Mouse (Mus musculus): ENCODE data around the gene Susd1. TPM values are rescaled to one million over a fixed set of nuclear protein-coding genes. Genes with fewer than 3 reads are reported as not detected.

The Susd1 gene
- total RNA-seq, 2 experiments from 2014 or later = 7.1 to 7.5 TPM

- no peak for DNase-seq (ENCODE audit: extremely low spot score in 1 of 2, low spot score in 2 of 2)
- intact Hi-C loops (cut with DNase I) = no loop called here
- Histone ChIP-seq H3K4me3 (no peak overlapping the region), H3K27ac (no peak overlapping the region)
- no peak for TF ChIP-seq CTCF (IDR thresholded peaks at IDR 0.05)
Measured at GRCm38 (mm10) chr4:59374271-59374938, 64.0 kb downstream of the Susd1 start.

GRCm38 (mm10) chr4:59372546-59373157, 65.8 kb downstream of the Susd1 start:
- no peak for DNase-seq (ENCODE audit: extremely low spot score in 1 of 2, low spot score in 2 of 2)
- no peak for TF ChIP-seq CTCF (IDR thresholded peaks at IDR 0.05)
- Histone ChIP-seq H3K4me3 (no peak overlapping the region), H3K27ac (peak overlapping the region; percentile 33)
- intact Hi-C loops (cut with DNase I) = no loop called here

- peak in 1 of 2 experiments; percentile 32 for DNase-seq (ENCODE audit: extremely low spot score in 1 of 2, low spot score in 2 of 2)
Measured at GRCm38 (mm10) chr4:59371910-59372309, 66.5 kb downstream of the Susd1 start.

GRCm38 (mm10) chr4:59369941-59370340, 68.5 kb downstream of the Susd1 start:
- peak in 1 of 2 experiments; percentile 1 for DNase-seq (ENCODE audit: extremely low spot score in 1 of 2, low spot score in 2 of 2)
- TF ChIP-seq CTCF (IDR thresholded peaks at IDR 0.05) = no peak
- Histone ChIP-seq H3K27ac (no peak overlapping the region), H3K4me3 (no peak overlapping the region)
- intact Hi-C loops (cut with DNase I) = no loop called here

More at GRCm38 (mm10) chr4:59371910-59372309, 66.5 kb downstream of the Susd1 start:
- Histone ChIP-seq H3K27ac (peak overlapping the region; percentile 33), H3K4me3 (no peak overlapping the region)
- intact Hi-C loops (cut with DNase I) = no loop called here
- no peak for TF ChIP-seq CTCF (IDR thresholded peaks at IDR 0.05)

GRCm38 (mm10) chr4:59368118-59368517, 70.3 kb downstream of the Susd1 start:
- TF ChIP-seq CTCF (IDR thresholded peaks at IDR 0.05) = no peak
- Histone ChIP-seq H3K27ac (no peak overlapping the region), H3K4me3 (no peak overlapping the region)
- peak in 1 of 2 experiments; percentile 6 for DNase-seq (ENCODE audit: extremely low spot score in 1 of 2, low spot score in 2 of 2)
- intact Hi-C loops (cut with DNase I) = no loop called here

- Histone ChIP-seq H3K27ac (no peak overlapping the region), H3K4me3 (no peak overlapping the region)
- intact Hi-C loops (cut with DNase I) = no loop called here
- no peak for TF ChIP-seq CTCF (IDR thresholded peaks at IDR 0.05)
- DNase-seq (ENCODE audit: extremely low spot score in 1 of 2, low spot score in 2 of 2) = peak in 1 of 2 experiments; percentile 14
Measured at GRCm38 (mm10) chr4:59366206-59366605, 72.2 kb downstream of the Susd1 start.

- H3K4me3 ChIP-seq = no peak overlapping the region
- peak in 1 of 2 experiments; percentile 6 for DNase-seq (ENCODE audit: extremely low spot score in 1 of 2, low spot score in 2 of 2)
- intact Hi-C loops (cut with DNase I) = no loop called here
Measured at GRCm38 (mm10) chr4:59365571-59365970, 72.9 kb downstream of the Susd1 start.

GRCm38 (mm10) chr4:59364229-59365173, 73.9 kb downstream of the Susd1 start:
- Histone ChIP-seq H3K27ac (no peak overlapping the region), H3K4me3 (no peak overlapping the region)
- DNase-seq (ENCODE audit: extremely low spot score in 1 of 2, low spot score in 2 of 2) = peak in 1 of 2 experiments; percentile 8
- intact Hi-C loops (cut with DNase I) = loop anchor here (5.0 kb wide), 1 partner anchor 418 kb away; no protein-coding TSS in a partner anchor
- no peak for TF ChIP-seq CTCF (IDR thresholded peaks at IDR 0.05)

More at GRCm38 (mm10) chr4:59365571-59365970, 72.9 kb downstream of the Susd1 start:
- TF ChIP-seq CTCF (IDR thresholded peaks at IDR 0.05) = no peak
- no peak overlapping the region for H3K27ac ChIP-seq

- DNase-seq (ENCODE audit: extremely low spot score in 1 of 2, low spot score in 2 of 2) = peak in 1 of 2 experiments; percentile 9
- intact Hi-C loops (cut with DNase I) = loop anchor here (5.0 kb wide), 1 partner anchor 419 kb away; no protein-coding TSS in a partner anchor
- Histone ChIP-seq H3K4me3 (no peak overlapping the region), H3K27ac (no peak overlapping the region)
- no peak for TF ChIP-seq CTCF (IDR thresholded peaks at IDR 0.05)
Measured at GRCm38 (mm10) chr4:59363041-59363440, 75.4 kb downstream of the Susd1 start.

GRCm38 (mm10) chr4:59360704-59361103, 77.7 kb downstream of the Susd1 start:
- intact Hi-C loops (cut with DNase I) = loop anchor here (1.0 to 5.0 kb wide), 2 partner anchors 209 to 422 kb away; no protein-coding TSS in a partner anchor
- no peak overlapping the region for H3K27ac ChIP-seq

GRCm38 (mm10) chr4:59359921-59360320, 78.5 kb downstream of the Susd1 start:
- TF ChIP-seq CTCF (IDR thresholded peaks at IDR 0.05) = no peak
- Histone ChIP-seq H3K27ac (no peak overlapping the region), H3K4me3 (no peak overlapping the region)
- intact Hi-C loops (cut with DNase I) = loop anchor here (1.0 to 5.0 kb wide), 2 partner anchors 209 to 422 kb away; no protein-coding TSS in a partner anchor
- DNase-seq (ENCODE audit: extremely low spot score in 1 of 2, low spot score in 2 of 2) = peak in 1 of 2 experiments; percentile 1

More at GRCm38 (mm10) chr4:59360704-59361103, 77.7 kb downstream of the Susd1 start:
- H3K4me3 ChIP-seq = no peak overlapping the region
- peak; percentile 73 to 87 for DNase-seq (ENCODE audit: extremely low spot score in 1 of 2, low spot score in 2 of 2)
- peak; percentile 97 for TF ChIP-seq CTCF (IDR thresholded peaks at IDR 0.05)
